Mouse (Mus musculus): Measurements from ENCODE around the gene Aak1. TPM values are rescaled to one million over a fixed set of nuclear protein-coding genes. Genes with fewer than 3 reads are reported as not detected.

The Aak1 gene
- total RNA-seq, 2 experiments from 2014 or later = 15.8 to 39.4 TPM

GRCm38 (mm10) chr6:87045507-87045906 is 196.2 kb downstream of the Aak1 start:
- no peak for ATAC-seq (replicated peaks; ENCODE audit: low FRiP score, poor library complexity, severe bottlenecking)

GRCm38 (mm10) chr6:87048712-87049111 is 199.4 kb downstream of the Aak1 start:
- ATAC-seq (replicated peaks; ENCODE audit: low FRiP score, poor library complexity, severe bottlenecking) = peak; percentile 49; the same call in 1 of the 2 replicates

GRCm38 (mm10) chr6:87051886-87052425 is 202.6 kb downstream of the Aak1 start:
- ATAC-seq (replicated peaks; ENCODE audit: low FRiP score, poor library complexity, severe bottlenecking) = no peak

Other genes starting within 250 kb of the Aak1 start
- gene Asprv1, start 221.4 kb upstream of the Aak1 start, total RNA-seq (2015; ENCODE audit: low replicate concordance) = 4.3 TPM in 1 of 2 replicates, not detected in the other
- gene Asprv1, start 221.4 kb upstream of the Aak1 start, total RNA-seq (2017; ENCODE audit: low replicate concordance) = 0.64 and 6.5 TPM in 2 replicates
- 120 and 125 TPM in 2 replicates for gene Mxd1, start 180.4 kb upstream of the Aak1 start, total RNA-seq (2015; ENCODE audit: low replicate concordance)
- gene Mxd1, start 180.4 kb upstream of the Aak1 start, total RNA-seq (2017; ENCODE audit: low replicate concordance) = 150 and 170 TPM in 2 replicates
- 79.2 and 101 TPM in 2 replicates for gene Snrnp27, start 165.0 kb upstream of the Aak1 start, total RNA-seq (2015; ENCODE audit: low replicate concordance)
- 78.6 and 116 TPM in 2 replicates for gene Snrnp27, start 165.0 kb upstream of the Aak1 start, total RNA-seq (2017; ENCODE audit: low replicate concordance)
- 8.8 and 15.1 TPM in 2 replicates for gene Gmcl1, start 116.1 kb upstream of the Aak1 start, total RNA-seq (2015; ENCODE audit: low replicate concordance)
- gene Gmcl1, start 116.1 kb upstream of the Aak1 start, total RNA-seq (2017; ENCODE audit: low replicate concordance) = 5.7 and 17.8 TPM in 2 replicates
- gene Anxa4, start 55.9 kb upstream of the Aak1 start, total RNA-seq (2015; ENCODE audit: low replicate concordance) = 0.72 and 16.8 TPM in 2 replicates
- 5.1 and 8.6 TPM in 2 replicates for gene Anxa4, start 55.9 kb upstream of the Aak1 start, total RNA-seq (2017; ENCODE audit: low replicate concordance)
- gene Nfu1, start 159.7 kb downstream of the Aak1 start, total RNA-seq (2015; ENCODE audit: low replicate concordance) = 13.0 and 21.6 TPM in 2 replicates
- 11.4 and 51.8 TPM in 2 replicates for gene Nfu1, start 159.7 kb downstream of the Aak1 start, total RNA-seq (2017; ENCODE audit: low replicate concordance)
- gene Gfpt1, start 193.3 kb downstream of the Aak1 start, total RNA-seq (2015; ENCODE audit: low replicate concordance) = 8.3 and 11.7 TPM in 2 replicates
- gene Gfpt1, start 193.3 kb downstream of the Aak1 start, total RNA-seq (2017; ENCODE audit: low replicate concordance) = 4.8 and 6.3 TPM in 2 replicates

All from erythroid progenitor cell, adult 5-6 weeks (primary cell).